Comparison of ENCODE assay signal across 22 mouse cellular contexts in the genomic region with DNA sequence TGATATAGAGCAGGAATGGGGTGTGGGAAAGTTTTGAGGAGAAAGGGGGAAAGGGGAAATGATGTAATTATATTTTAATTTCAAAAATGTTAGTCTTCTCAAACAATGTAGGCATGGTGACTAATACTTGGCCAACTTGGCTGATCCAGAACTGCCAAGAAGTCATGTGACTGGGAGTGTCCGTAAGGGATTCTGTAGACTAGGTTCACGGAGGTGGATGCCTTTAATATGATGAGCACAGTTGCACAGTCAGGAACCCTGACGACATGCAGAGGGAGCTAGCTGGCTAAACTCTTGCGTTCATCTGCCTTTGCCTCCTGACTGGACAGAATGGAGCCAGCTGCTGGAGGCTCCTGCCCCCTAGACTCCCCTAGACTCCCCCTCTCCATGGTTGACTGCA. TPM values are rescaled to one million over a fixed set of nuclear protein-coding genes. Genes with fewer than 3 reads are reported as not detected.
DNase-seq lines count a peak whose midpoint lies in the region; ATAC-seq and TF ChIP-seq lines count a peak whose summit lies in the region.
"Had no signal": no experiment of that assay in that cellular context is flagged by ENCODE, and none has a peak within 500 bp of the region (broad histone marks: within the 10 kb centered on the region; RNA-seq: fewer than 3 reads in every experiment).

No protein-coding gene starts in this region.

- no peaks in the 10 kb centered on the region for H3K9me3 ChIP-seq in stomach, postnatal 0 days (ENCODE audit: control insufficient read depth, low read length)
- H3K9me3 ChIP-seq in intestine, postnatal 0 days (ENCODE audit: control insufficient read depth): no peaks in the 10 kb centered on the region
- H3K9me3 ChIP-seq: embryonic facial prominence, embryonic 13.5 days; forebrain, embryonic 10.5 days; liver, embryonic 12.5 days had no signal

- in situ Hi-C loops in Patski (cut with MboI; ENCODE audit: low pct_unique_long_range_greater_than_20kb): no loop called here

- TF ChIP-seq EP300 in stomach, postnatal 0 days (optimal IDR thresholded peaks at IDR 0.05): no peak

- H3K4me2 ChIP-seq in stomach, postnatal 0 days (replicated peaks; ENCODE audit: low read depth): no peak overlapping the region
- H3K4me2 ChIP-seq in intestine, postnatal 0 days (replicated peaks; ENCODE audit: low read depth): no peak overlapping the region
- H3K4me2 ChIP-seq: embryonic facial prominence, embryonic 13.5 days; liver, embryonic 12.5 days had no signal

- H3K9ac ChIP-seq in stomach, postnatal 0 days (ENCODE audit: low read length): no peak overlapping the region
- H3K9ac ChIP-seq in intestine, postnatal 0 days (ENCODE audit: low read depth, low read length): no peak overlapping the region
- H3K9ac ChIP-seq: embryonic facial prominence, embryonic 13.5 days; liver, embryonic 12.5 days had no signal

- H3K27ac ChIP-seq in stomach, postnatal 0 days (replicated peaks): no peak overlapping the region
- no peak overlapping the region for H3K27ac ChIP-seq in intestine, postnatal 0 days (ENCODE audit: low read depth, low read length)
- H3K27ac ChIP-seq: embryonic facial prominence, embryonic 13.5 days; forebrain, embryonic 10.5 days; heart, adult 2 months; liver, embryonic 12.5 days had no signal

- TF ChIP-seq CTCF in Patski (IDR thresholded peaks at IDR 0.05): no peak
- peak; percentile 11; the same call in 1 of the 2 replicates for TF ChIP-seq CTCF in stomach, postnatal 0 days (IDR thresholded peaks at IDR 0.05; ENCODE audit: low read depth)
- TF ChIP-seq CTCF in intestine, postnatal 0 days (IDR thresholded peaks at IDR 0.05; ENCODE audit: low read depth): no peak

- H3K36me3 ChIP-seq in stomach, postnatal 0 days (ENCODE audit: control insufficient read depth, insufficient read depth, low read length): no peaks in the 10 kb centered on the region
- H3K36me3 ChIP-seq in intestine, postnatal 0 days (ENCODE audit: control insufficient read depth, insufficient read depth): no peaks in the 10 kb centered on the region
- H3K36me3 ChIP-seq: embryonic facial prominence, embryonic 13.5 days; forebrain, embryonic 10.5 days; liver, embryonic 12.5 days had no signal

- CTCF ChIA-PET in Patski (lab: Charles Lee): interaction anchor here (1.2 kb wide), 1 partner anchor 13 kb away, joined by 4 read pairs; no protein-coding TSS in a partner anchor

- intact Hi-C loops in heart, postnatal 36 days (cut with DNase I): no loop called here
- intact Hi-C loops in left cerebral cortex, postnatal 25 days (cut with DNase I): loop anchor here (1.0 to 2.0 kb wide), 2 partner anchors 19 to 111 kb away; no protein-coding TSS in a partner anchor

- ATAC-seq in Patski: peak; percentile 39
- ATAC-seq in stomach, postnatal 0 days (ENCODE audit: low FRiP score, low TSS enrichment): peak; percentile 59; the same call in 1 of the 2 replicates
- no peak for ATAC-seq in intestine, postnatal 0 days
- ATAC-seq: hindbrain, embryonic 16.5 days; liver, embryonic 12.5 days had no signal

- H3K4me1 ChIP-seq in stomach, postnatal 0 days (replicated peaks; ENCODE audit: control insufficient read depth, insufficient read depth): no peaks in the 10 kb centered on the region
- no peaks in the 10 kb centered on the region for H3K4me1 ChIP-seq in intestine, postnatal 0 days (replicated peaks; ENCODE audit: control insufficient read depth, insufficient read depth, low read length)
- H3K4me1 ChIP-seq: embryonic facial prominence, embryonic 13.5 days; liver, embryonic 12.5 days had no signal

- no peaks in the 10 kb centered on the region for H3K27me3 ChIP-seq in Patski
- no peaks in the 10 kb centered on the region for H3K27me3 ChIP-seq in stomach, postnatal 0 days (ENCODE audit: control insufficient read depth, insufficient read depth, low read length)
- no peaks in the 10 kb centered on the region for H3K27me3 ChIP-seq in intestine, postnatal 0 days (replicated peaks; ENCODE audit: control insufficient read depth, insufficient read depth, low read length)
- H3K27me3 ChIP-seq: embryonic facial prominence, embryonic 13.5 days had no signal

- POLR2A ChIA-PET in Patski (lab: Charles Lee): interaction anchor here (1.7 kb wide), 1 partner anchor 21 kb away, joined by 3 read pairs; no protein-coding TSS in a partner anchor

- peak; percentile 13 to 23 for DNase-seq in heart, adult 9 months (ENCODE audit: low spot score in 2 of 2)
- DNase-seq in heart, postnatal 36 days: no peak
- peak; percentile 8 to 75 for DNase-seq in left cerebral cortex, postnatal 25 days (ENCODE audit: low spot score in 2 of 2)
- no peak for DNase-seq in left cerebral cortex, adult 11 months (ENCODE audit: low spot score)
- DNase-seq in Patski (ENCODE audit: low read depth, low spot score): no peak
- DNase-seq in stomach, postnatal 0 days (ENCODE audit: low spot score): no peak
- no peak for DNase-seq in frontal cortex, adult 2 months (ENCODE audit: extremely low spot score in 1 of 2, low spot score in 1 of 2)
- DNase-seq: adrenal gland, adult 8-10 months; cerebellum, adult 11-12 months; cerebellum, postnatal 36 days; gastrocnemius, postnatal 10 days; kidney, adult 18-20 months; layer of hippocampus, postnatal 36 days; thymus, postnatal 25 days had no signal

- WGBS in stomach, postnatal 0 days: 61% methylated on average over 4 of the region's 4 CpGs
- 65% methylated on average over 4 of the region's 4 CpGs for whole genome bisulfite sequencing in intestine, postnatal 0 days

- no peak overlapping the region for H3K4me3 ChIP-seq in stomach, postnatal 0 days (ENCODE audit: low read depth, low read length)
- no peak overlapping the region for H3K4me3 ChIP-seq in intestine, postnatal 0 days (ENCODE audit: low read depth, low read length)
- H3K4me3 ChIP-seq: embryonic facial prominence, embryonic 13.5 days; forebrain, embryonic 10.5 days; heart, adult 2 months; liver, embryonic 12.5 days had no signal

RNA-seq across cellular contexts. Expression of a gene that starts 9.6 kb away (rescaled TPM):
- not detected for total RNA-seq in heart, postnatal 36 days (2021)
- total RNA-seq in left cerebral cortex, postnatal 25 days (2021): 1 to 10 TPM in 1 of 2 experiments, under 1 TPM in 1; 0.96 to 1.1 TPM
- polyA plus RNA-seq in Patski (2021): 1.8 TPM
- polyA plus RNA-seq in stomach, postnatal 0 days (2015; fragmentation: Nextera tagmentation; extraction: Ambion mirVana): 3.4 and 4.7 TPM in 2 replicates
- 0.99 and 1.1 TPM in 2 replicates for polyA plus RNA-seq in intestine, postnatal 0 days (2015; fragmentation: Nextera tagmentation; extraction: Ambion mirVana)
- 0.44 and 0.67 TPM in 2 replicates for polyA plus RNA-seq in frontal cortex, adult 2 months (2012; rRNA removed)
- total RNA-seq: megakaryocyte-erythroid progenitor cell, adult 5-6 weeks had no signal
- polyA plus RNA-seq: limb, embryonic 11.5 days; liver, embryonic 12.5 days had no signal

RNA-seq across cellular contexts. Expression of a gene that starts 54.9 kb away (rescaled TPM):
- total RNA-seq in heart, postnatal 36 days (2021): 10 to 100 TPM in 1 of 2 experiments, 1 to 10 TPM in 1; 9.9 to 12.9 TPM
- 1 to 10 TPM; 3.5 to 3.8 TPM for total RNA-seq in left cerebral cortex, postnatal 25 days (2021)
- 20.5 TPM for polyA plus RNA-seq in Patski (2021)
- polyA plus RNA-seq in stomach, postnatal 0 days (2015; fragmentation: Nextera tagmentation; extraction: Ambion mirVana): 17.9 and 20.8 TPM in 2 replicates
- 51.6 and 55.6 TPM in 2 replicates for polyA plus RNA-seq in intestine, postnatal 0 days (2015; fragmentation: Nextera tagmentation; extraction: Ambion mirVana)
- 5.1 and 5.3 TPM in 2 replicates for polyA plus RNA-seq in frontal cortex, adult 2 months (2012; rRNA removed)

Comparison
In these comparisons a context has a peak if more than half of its experiments do, and no peak if none do; other contexts are left out.
1. DNase-seq: peak in heart, adult 9 months (2 of 2) and left cerebral cortex, postnatal 25 days (2 of 2); none in heart, postnatal 36 days (0 of 2), left cerebral cortex, adult 11 months (single experiment), Patski (single experiment), stomach, postnatal 0 days (single experiment) and frontal cortex, adult 2 months (0 of 2).